Mouse (Mus musculus): ENCODE results near the gene B4galnt3. TPM values are rescaled to one million over a fixed set of nuclear protein-coding genes. Genes with fewer than 3 reads are reported as not detected.
A peak's percentile ranks its signal among the peaks of the same experiment; 100 is the strongest.

The B4galnt3 gene
- polyA plus RNA-seq (2014; fragmentation: Nextera tagmentation; extraction: Ambion mirVana), result 0.47 and 0.58 TPM in 2 replicates

DNA sequence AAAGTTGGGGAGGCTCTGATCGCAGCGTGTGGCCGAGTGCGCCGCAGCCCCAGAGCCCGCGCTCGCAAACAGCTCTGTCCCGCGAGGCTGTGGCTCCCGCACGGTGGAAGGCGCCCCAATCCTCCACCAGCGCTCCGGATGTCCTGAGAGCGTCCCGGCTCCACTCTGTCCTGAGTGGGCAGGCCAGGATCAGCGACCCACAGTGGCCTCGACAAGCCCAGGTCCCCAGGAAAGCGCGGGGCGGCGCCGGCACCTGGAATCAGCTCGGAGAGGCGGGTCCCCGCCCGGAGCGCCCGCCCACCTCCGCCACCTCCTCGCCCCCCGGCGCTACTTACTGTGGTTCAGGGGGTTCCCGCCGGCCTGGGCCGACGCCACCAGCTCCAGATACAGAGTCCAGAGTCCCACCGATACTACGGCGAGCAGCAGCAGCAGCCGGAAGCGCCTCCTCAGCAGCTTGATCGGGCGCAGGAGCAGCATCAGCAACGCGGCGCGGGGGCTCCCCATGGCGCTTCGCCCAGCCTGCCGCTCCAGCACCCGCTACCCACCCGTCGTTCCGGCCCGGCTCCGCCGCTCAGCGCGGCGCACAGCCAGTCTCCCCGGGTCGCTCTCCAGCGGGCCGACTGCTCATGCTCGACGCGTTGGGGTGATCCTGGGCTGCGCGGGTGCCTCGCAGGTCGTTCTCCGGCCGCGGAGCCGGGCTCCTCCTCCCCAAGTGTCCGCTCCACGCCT is at the start of gene B4galnt3, which contains the start of gene D330020A13Rik:
TSS of gene B4galnt3 (minus strand) at position 504 of the 729 bp plus-strand sequence.
TSS of gene D330020A13Rik (plus strand) at position 309 of the 729 bp plus-strand sequence.
- ATAC-seq (replicated peaks; ENCODE audit: low FRiP score, low TSS enrichment, low read depth) (peak; percentile 80), DNase-seq (ENCODE audit: low spot score) (peak; percentile 84)
- Histone ChIP-seq H3K27ac (ENCODE audit: low read depth) (peak within 1 kb of the TSS; percentile 67), H3K4me2 (ENCODE audit: low read length) (peak within 1 kb of the TSS; percentile 98), H3K4me1 (replicated peaks; ENCODE audit: control insufficient read depth, insufficient read depth, low read length) (no peaks in the 10 kb centered on the region), H3K9ac (ENCODE audit: low read length) (peak within 1 kb of the TSS; percentile 57), H3K36me3 (ENCODE audit: control insufficient read depth, insufficient read depth, low read length) (no peaks in the 10 kb centered on the region), H3K4me3 (ENCODE audit: low read depth, low read length) (peak within 1 kb of the TSS; percentile 60), H3K9me3 (ENCODE audit: control insufficient read depth, low read length) (no peaks in the 10 kb centered on the region), H3K27me3 (replicated peaks; ENCODE audit: control insufficient read depth, insufficient read depth, low read length) (peaks cover 21% of the 10 kb centered on the region)
- WGBS, result under 1% methylated on average over 70 of the region's 79 CpGs

DNA sequence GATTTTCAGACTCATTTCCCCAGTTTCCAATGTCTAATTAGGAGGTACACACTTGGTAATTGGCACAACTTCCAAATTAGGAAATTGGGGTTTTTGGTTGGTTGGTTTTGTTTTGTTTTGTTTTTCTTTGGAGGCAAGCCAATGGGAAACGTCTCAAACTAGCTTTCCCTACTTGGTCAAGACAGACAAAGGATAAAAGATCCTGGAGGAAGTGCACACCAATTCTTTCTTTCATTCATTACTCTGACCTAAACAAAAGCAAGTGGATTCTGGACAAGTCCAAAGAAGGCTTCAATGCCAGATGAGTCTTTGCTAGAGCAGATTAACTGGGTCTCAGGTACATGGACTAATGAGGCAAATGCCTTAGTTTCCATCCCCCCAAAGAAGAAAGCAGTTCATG is 49.6 kb upstream of the B4galnt3 start:
- ATAC-seq (replicated peaks; ENCODE audit: low FRiP score, low TSS enrichment, low read depth), result no peak
- H3K9me3 ChIP-seq (ENCODE audit: control insufficient read depth, low read length), result no peaks in the 10 kb centered on the region
- no peak for DNase-seq (ENCODE audit: low spot score)
- no peaks in the 10 kb centered on the region for H3K27me3 ChIP-seq (replicated peaks; ENCODE audit: control insufficient read depth, insufficient read depth, low read length)
- H3K27ac ChIP-seq (ENCODE audit: low read depth), result no peak overlapping the region
- peaks cover 73% of the 10 kb centered on the region for H3K36me3 ChIP-seq (ENCODE audit: control insufficient read depth, insufficient read depth, low read length)
- WGBS, result 63% methylated on average over 1 of the region's 1 CpGs
- no peak overlapping the region for H3K4me3 ChIP-seq (ENCODE audit: low read depth, low read length)
- H3K4me1 ChIP-seq (replicated peaks; ENCODE audit: control insufficient read depth, insufficient read depth, low read length), result no peaks in the 10 kb centered on the region
- no peak overlapping the region for H3K9ac ChIP-seq (ENCODE audit: low read length)
- H3K4me2 ChIP-seq (ENCODE audit: low read length), result no peak overlapping the region

DNA sequence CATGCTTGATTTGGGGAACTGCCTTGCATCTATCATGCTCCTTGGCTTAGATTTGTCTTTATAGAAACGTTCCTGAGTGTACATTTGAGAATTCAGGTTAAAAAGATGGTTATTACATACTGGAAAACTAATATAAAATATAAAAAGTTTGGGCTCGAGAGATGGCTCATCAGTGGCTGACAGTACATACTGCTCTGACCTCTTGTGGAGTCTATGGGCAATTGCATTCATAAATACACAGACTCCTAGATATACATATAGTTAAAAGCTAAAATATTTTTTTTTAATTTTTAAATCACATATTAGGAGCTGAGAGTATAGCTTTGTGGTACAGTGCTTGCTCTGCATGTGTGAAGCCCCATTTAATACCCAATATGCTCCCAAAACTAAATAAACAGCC is 38.0 kb upstream of the B4galnt3 start:
- H3K27ac ChIP-seq (ENCODE audit: low read depth), result no peak overlapping the region
- H3K36me3 ChIP-seq (ENCODE audit: control insufficient read depth, insufficient read depth, low read length), result peaks cover 76% of the 10 kb centered on the region
- H3K9me3 ChIP-seq (ENCODE audit: control insufficient read depth, low read length), result no peaks in the 10 kb centered on the region
- H3K9ac ChIP-seq (ENCODE audit: low read length), result no peak overlapping the region
- no peak for DNase-seq (ENCODE audit: low spot score)
- no peak overlapping the region for H3K4me3 ChIP-seq (ENCODE audit: low read depth, low read length)
- WGBS, result 75% methylated on average over 2 of the region's 2 CpGs
- no peaks in the 10 kb centered on the region for H3K4me1 ChIP-seq (replicated peaks; ENCODE audit: control insufficient read depth, insufficient read depth, low read length)
- H3K4me2 ChIP-seq (ENCODE audit: low read length), result no peak overlapping the region
- no peaks in the 10 kb centered on the region for H3K27me3 ChIP-seq (replicated peaks; ENCODE audit: control insufficient read depth, insufficient read depth, low read length)
- ATAC-seq (replicated peaks; ENCODE audit: low FRiP score, low TSS enrichment, low read depth), result no peak

DNA sequence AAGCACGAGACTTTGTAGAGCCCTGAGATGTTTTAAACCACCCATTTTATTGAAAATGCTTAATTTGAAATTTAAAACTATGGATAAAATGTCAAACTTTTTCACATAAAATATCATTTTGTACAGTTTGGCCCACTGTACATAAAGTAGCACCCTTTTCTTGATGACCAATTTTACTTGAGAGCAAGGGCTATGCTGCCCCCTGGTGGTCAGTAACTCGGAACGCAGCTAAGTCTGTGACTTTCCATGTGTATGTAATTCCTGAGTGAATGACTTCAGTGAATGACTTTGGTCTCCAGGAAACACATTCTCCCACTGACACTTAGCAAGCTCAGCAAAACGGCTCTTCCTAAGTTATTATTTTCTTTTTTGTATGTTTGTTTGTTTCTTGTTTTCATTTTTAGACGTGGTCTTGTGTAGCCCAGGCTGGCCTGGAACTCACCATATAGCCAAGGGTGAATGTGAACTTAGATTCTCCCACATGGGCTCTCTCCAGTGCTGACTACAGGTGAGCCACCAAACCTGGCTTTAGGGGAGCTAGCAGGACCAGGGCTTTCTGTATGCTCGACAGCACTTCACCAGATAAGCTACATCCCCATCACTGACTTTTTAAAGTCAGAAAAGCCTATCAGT is 30.1 kb upstream of the B4galnt3 start:
- Histone ChIP-seq H3K9me3 (ENCODE audit: control insufficient read depth, low read length) (no peaks in the 10 kb centered on the region), H3K4me3 (ENCODE audit: low read depth, low read length) (no peak overlapping the region), H3K27ac (ENCODE audit: low read depth) (no peak overlapping the region), H3K36me3 (ENCODE audit: control insufficient read depth, insufficient read depth, low read length) (peaks cover 32% of the 10 kb centered on the region), H3K27me3 (replicated peaks; ENCODE audit: control insufficient read depth, insufficient read depth, low read length) (no peaks in the 10 kb centered on the region), H3K4me2 (ENCODE audit: low read length) (no peak overlapping the region), H3K9ac (ENCODE audit: low read length) (no peak overlapping the region), H3K4me1 (replicated peaks; ENCODE audit: control insufficient read depth, insufficient read depth, low read length) (no peaks in the 10 kb centered on the region)
- DNase-seq (ENCODE audit: low spot score) (no peak), ATAC-seq (replicated peaks; ENCODE audit: low FRiP score, low TSS enrichment, low read depth) (no peak)
- WGBS, result 31% methylated on average over 6 of the region's 6 CpGs

DNA sequence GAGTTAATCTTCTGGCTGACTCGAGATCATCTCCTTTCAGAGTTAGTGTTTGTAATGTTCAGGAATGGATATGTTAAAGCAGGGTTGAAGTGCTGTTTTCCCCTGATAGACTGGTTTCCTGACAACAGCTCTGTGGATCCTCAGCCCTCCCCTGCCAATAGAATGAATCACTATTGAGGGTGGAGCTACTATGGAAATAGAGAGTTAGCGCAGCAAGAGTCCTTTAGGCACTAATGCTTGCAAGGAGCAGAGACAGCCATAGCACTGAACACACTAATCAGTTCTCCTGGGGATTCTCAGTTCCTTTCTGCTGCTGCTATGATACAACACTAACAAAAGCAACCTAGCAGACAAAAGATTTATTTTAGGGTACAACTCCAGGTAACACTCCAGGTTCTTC is 26.0 kb upstream of the B4galnt3 start:
- H3K4me1 ChIP-seq (replicated peaks; ENCODE audit: control insufficient read depth, insufficient read depth, low read length), result no peaks in the 10 kb centered on the region
- no peak overlapping the region for H3K4me3 ChIP-seq (ENCODE audit: low read depth, low read length)
- H3K9me3 ChIP-seq (ENCODE audit: control insufficient read depth, low read length), result no peaks in the 10 kb centered on the region
- peaks cover 19% of the 10 kb centered on the region for H3K36me3 ChIP-seq (ENCODE audit: control insufficient read depth, insufficient read depth, low read length)
- no peak for ATAC-seq (replicated peaks; ENCODE audit: low FRiP score, low TSS enrichment, low read depth)
- no peak overlapping the region for H3K4me2 ChIP-seq (ENCODE audit: low read length)
- no peaks in the 10 kb centered on the region for H3K27me3 ChIP-seq (replicated peaks; ENCODE audit: control insufficient read depth, insufficient read depth, low read length)
- no peak overlapping the region for H3K27ac ChIP-seq (ENCODE audit: low read depth)
- DNase-seq (ENCODE audit: low spot score), result no peak
- no peak overlapping the region for H3K9ac ChIP-seq (ENCODE audit: low read length)
- 75% methylated on average over 2 of the region's 2 CpGs for WGBS

DNA sequence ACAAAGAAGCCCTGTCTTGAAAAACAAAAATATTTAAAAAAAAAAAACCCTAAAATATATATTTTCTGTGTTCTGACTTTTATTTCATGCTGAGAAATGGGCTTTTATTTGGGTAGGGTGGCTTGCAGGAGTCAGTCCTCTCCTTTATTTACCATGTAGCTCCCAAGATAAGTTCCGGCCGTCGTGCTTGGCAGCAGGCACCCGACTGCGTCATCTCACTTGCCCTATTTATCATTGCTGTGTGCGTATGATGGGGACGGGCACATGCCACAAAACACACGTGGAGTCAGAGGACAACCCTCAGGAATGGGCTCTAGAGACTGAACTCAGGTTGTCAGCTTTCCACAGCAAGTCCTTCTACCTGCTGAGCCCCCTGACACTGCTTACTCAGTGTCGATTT is 24.8 kb upstream of the B4galnt3 start:
- 72% methylated on average over 9 of the region's 9 CpGs for WGBS
- no peak overlapping the region for H3K4me2 ChIP-seq (ENCODE audit: low read length)
- ATAC-seq (replicated peaks; ENCODE audit: low FRiP score, low TSS enrichment, low read depth) (no peak), DNase-seq (ENCODE audit: low spot score) (no peak)
- H3K27me3 ChIP-seq (replicated peaks; ENCODE audit: control insufficient read depth, insufficient read depth, low read length), result no peaks in the 10 kb centered on the region
- no peaks in the 10 kb centered on the region for H3K9me3 ChIP-seq (ENCODE audit: control insufficient read depth, low read length)
- no peak overlapping the region for H3K4me3 ChIP-seq (ENCODE audit: low read depth, low read length)
- H3K9ac ChIP-seq (ENCODE audit: low read length), result no peak overlapping the region
- 0 out of 2 replicates have a peak, but pooled peaks cover 10% of the 10 kb centered on the region for H3K36me3 ChIP-seq (ENCODE audit: control insufficient read depth, insufficient read depth, low read length)
- H3K4me1 ChIP-seq (replicated peaks; ENCODE audit: control insufficient read depth, insufficient read depth, low read length), result no peaks in the 10 kb centered on the region
- H3K27ac ChIP-seq (ENCODE audit: low read depth), result no peak overlapping the region

DNA sequence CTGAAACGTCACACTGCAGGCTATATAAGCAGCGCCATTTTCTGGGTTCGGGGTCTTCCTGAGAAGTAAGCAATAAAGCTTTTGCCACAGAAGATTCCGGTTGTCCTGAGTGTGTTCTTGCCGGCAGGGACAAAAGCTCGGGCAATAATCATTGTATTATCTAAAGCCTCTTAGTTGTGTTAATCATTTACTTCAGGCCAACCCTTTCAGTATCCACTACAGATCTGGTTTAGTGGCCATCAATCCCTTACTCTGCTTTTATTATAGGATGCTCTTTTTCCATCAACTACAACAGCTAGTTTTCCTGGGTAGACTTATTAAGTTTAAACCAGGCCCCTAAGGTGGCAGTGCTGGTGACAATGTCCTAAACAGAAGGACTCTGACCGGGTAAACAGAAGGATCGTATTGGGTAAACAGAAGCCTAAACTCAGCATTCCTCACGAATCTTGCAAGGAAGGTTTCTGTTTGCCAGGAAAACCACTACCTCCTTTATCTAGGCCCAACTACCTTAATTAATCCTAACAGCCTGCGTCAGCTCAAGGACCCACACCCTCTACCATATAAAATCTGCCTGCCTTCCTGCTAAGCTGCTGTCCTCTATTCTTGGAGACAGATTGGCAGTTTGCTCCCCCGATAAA is 24.1 kb upstream of the B4galnt3 start:
- H3K27me3 ChIP-seq (replicated peaks; ENCODE audit: control insufficient read depth, insufficient read depth, low read length), result no peaks in the 10 kb centered on the region
- H3K27ac ChIP-seq (ENCODE audit: low read depth), result no peak overlapping the region
- ATAC-seq (replicated peaks; ENCODE audit: low FRiP score, low TSS enrichment, low read depth), result peak; percentile 37; the same call in 1 of the 2 replicates
- no peak overlapping the region for H3K4me2 ChIP-seq (ENCODE audit: low read length)
- 51% methylated on average over 11 of the region's 11 CpGs for WGBS
- H3K9ac ChIP-seq (ENCODE audit: low read length), result no peak overlapping the region
- H3K4me3 ChIP-seq (ENCODE audit: low read depth, low read length), result no peak overlapping the region
- 0 out of 2 replicates have a peak, but pooled peaks cover 3% of the 10 kb centered on the region for H3K36me3 ChIP-seq (ENCODE audit: control insufficient read depth, insufficient read depth, low read length)
- H3K4me1 ChIP-seq (replicated peaks; ENCODE audit: control insufficient read depth, insufficient read depth, low read length), result no peaks in the 10 kb centered on the region
- no peaks in the 10 kb centered on the region for H3K9me3 ChIP-seq (ENCODE audit: control insufficient read depth, low read length)
- DNase-seq (ENCODE audit: low spot score), result no peak

DNA sequence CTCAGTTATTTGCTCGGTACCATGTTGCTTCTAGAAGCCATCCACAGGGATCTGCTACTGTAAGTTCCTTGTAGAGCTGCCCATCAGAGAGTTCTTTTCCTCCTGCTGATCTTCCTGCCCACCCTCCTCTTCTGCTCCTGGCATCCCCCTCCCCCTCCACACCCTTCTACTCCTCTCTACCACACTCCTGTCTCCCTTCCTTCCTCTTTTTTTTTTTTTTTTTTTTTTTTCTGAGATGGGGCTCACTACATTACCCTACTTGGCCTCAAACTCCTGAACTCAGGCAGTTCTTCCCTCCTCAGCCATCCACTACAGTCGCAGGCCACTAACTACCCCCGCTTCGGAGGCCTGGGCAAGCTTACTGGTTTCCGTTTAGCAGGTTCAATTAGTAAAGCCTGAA is 18.1 kb upstream of the B4galnt3 start:
- no peaks in the 10 kb centered on the region for H3K9me3 ChIP-seq (ENCODE audit: control insufficient read depth, low read length)
- ATAC-seq (replicated peaks; ENCODE audit: low FRiP score, low TSS enrichment, low read depth), result no peak
- 77% methylated on average over 5 of the region's 5 CpGs for WGBS

More for the DNA sequence above, 18.1 kb upstream of the B4galnt3 start:
- Histone ChIP-seq H3K36me3 (ENCODE audit: control insufficient read depth, insufficient read depth, low read length) (no peaks in the 10 kb centered on the region), H3K4me3 (ENCODE audit: low read depth, low read length) (no peak overlapping the region), H3K9ac (ENCODE audit: low read length) (no peak overlapping the region), H3K27me3 (replicated peaks; ENCODE audit: control insufficient read depth, insufficient read depth, low read length) (no peaks in the 10 kb centered on the region), H3K4me2 (ENCODE audit: low read length) (no peak overlapping the region), H3K4me1 (replicated peaks; ENCODE audit: control insufficient read depth, insufficient read depth, low read length) (no peaks in the 10 kb centered on the region), H3K27ac (ENCODE audit: low read depth) (no peak overlapping the region)
- DNase-seq (ENCODE audit: low spot score), result no peak

Measured in intestine, embryonic 14.5 days (tissue).